Mouse (Mus musculus): ENCODE measurements at regions not wholly inside any gene's neighbourhood (a gene's known extent, or its start where the extent isn't known, plus 50 kb on each side); places are given as distances from the start of the nearest gene placed in this dataset.

GRCm38 (mm10) chr10:51056950-51057349 lies 162.4 kb downstream of the Sim1 start:
- H3K4me1 ChIP-seq, result no peaks in the 10 kb centered on the region; the same call in 1 of the 2 replicates
- 57% methylated on average over 1 of the region's 1 CpGs for WGBS
- no peaks in the 10 kb centered on the region for H3K36me3 ChIP-seq (replicated peaks)
- ATAC-seq (ENCODE audit: low FRiP score), result peak; percentile 33; the same call in 1 of the 2 replicates
- no peak overlapping the region for H3K4me2 ChIP-seq
- H3K27ac ChIP-seq, result no peak overlapping the region
- H3K27me3 ChIP-seq, result no peaks in the 10 kb centered on the region
- H3K4me3 ChIP-seq (replicated peaks), result no peak overlapping the region
- H3K9me3 ChIP-seq, result no peaks in the 10 kb centered on the region
- no peak overlapping the region for H3K9ac ChIP-seq

GRCm38 (mm10) chr10:51058333-51058732 lies 163.8 kb downstream of the Sim1 start:
- Histone ChIP-seq H3K27ac (no peak overlapping the region), H3K9ac (no peak overlapping the region), H3K36me3 (replicated peaks) (no peaks in the 10 kb centered on the region), H3K4me2 (no peak overlapping the region), H3K27me3 (no peaks in the 10 kb centered on the region), H3K4me3 (replicated peaks) (no peak overlapping the region), H3K4me1 (no peaks in the 10 kb centered on the region; the same call in 1 of the 2 replicates), H3K9me3 (no peaks in the 10 kb centered on the region)
- no peak for ATAC-seq (ENCODE audit: low FRiP score)
- WGBS, result 87% methylated on average over 5 of the region's 5 CpGs

GRCm38 (mm10) chr10:51101590-51101989 lies 207.0 kb downstream of the Sim1 start:
- no peak overlapping the region for H3K4me3 ChIP-seq (replicated peaks)
- no peaks in the 10 kb centered on the region for H3K9me3 ChIP-seq
- H3K27me3 ChIP-seq, result no peaks in the 10 kb centered on the region
- ATAC-seq (ENCODE audit: low FRiP score), result no peak
- H3K4me2 ChIP-seq, result no peak overlapping the region
- H3K27ac ChIP-seq, result no peak overlapping the region
- H3K9ac ChIP-seq, result no peak overlapping the region
- 100% methylated on average over 1 of the region's 1 CpGs for WGBS
- H3K36me3 ChIP-seq (replicated peaks), result no peaks in the 10 kb centered on the region
- H3K4me1 ChIP-seq, result no peaks in the 10 kb centered on the region

- ATAC-seq (ENCODE audit: low FRiP score), result no peak
- no peak overlapping the region for H3K4me2 ChIP-seq
- H3K9me3 ChIP-seq, result no peaks in the 10 kb centered on the region
- H3K27me3 ChIP-seq, result peaks cover 10% of the 10 kb centered on the region; the same call in 1 of the 2 replicates
- peaks cover 27% of the 10 kb centered on the region for H3K4me1 ChIP-seq
- H3K9ac ChIP-seq, result no peak overlapping the region
- no peak overlapping the region for H3K27ac ChIP-seq
- H3K4me3 ChIP-seq (replicated peaks), result no peak overlapping the region
- no peaks in the 10 kb centered on the region for H3K36me3 ChIP-seq (replicated peaks)
Observed at GRCm38 (mm10) chr10:51151833-51152232, 257.3 kb downstream of the Sim1 start.

GRCm38 (mm10) chr10:51153484-51153985 lies 259.0 kb downstream of the Sim1 start:
- Histone ChIP-seq H3K9ac (no peak overlapping the region), H3K4me2 (peak overlapping the region; percentile 34), H3K27ac (peak overlapping the region; percentile 80), H3K27me3 (peaks cover 10% of the 10 kb centered on the region; the same call in 1 of the 2 replicates), H3K4me1 (peaks cover 27% of the 10 kb centered on the region), H3K4me3 (replicated peaks) (no peak overlapping the region; the same call in 1 of the 2 replicates), H3K36me3 (replicated peaks) (no peaks in the 10 kb centered on the region), H3K9me3 (no peaks in the 10 kb centered on the region)
- peak; percentile 97 for ATAC-seq (ENCODE audit: low FRiP score)
- WGBS, result 3% methylated on average over 13 of the region's 13 CpGs

GRCm38 (mm10) chr10:51154016-51154415 lies 259.5 kb downstream of the Sim1 start:
- no peaks in the 10 kb centered on the region for H3K9me3 ChIP-seq
- H3K9ac ChIP-seq, result no peak overlapping the region
- ATAC-seq (ENCODE audit: low FRiP score), result no peak; the same call in 1 of the 2 replicates
- H3K27me3 ChIP-seq, result peaks cover 10% of the 10 kb centered on the region; the same call in 1 of the 2 replicates
- WGBS, result 7% methylated on average over 2 of the region's 2 CpGs
- peaks cover 27% of the 10 kb centered on the region for H3K4me1 ChIP-seq
- H3K36me3 ChIP-seq (replicated peaks), result no peaks in the 10 kb centered on the region
- H3K27ac ChIP-seq, result peak overlapping the region; percentile 80
- no peak overlapping the region for H3K4me3 ChIP-seq (replicated peaks)
- peak overlapping the region; percentile 34 for H3K4me2 ChIP-seq

GRCm38 (mm10) chr10:51154743-51155142 lies 260.2 kb downstream of the Sim1 start:
- Histone ChIP-seq H3K4me3 (replicated peaks) (no peak overlapping the region), H3K9me3 (no peaks in the 10 kb centered on the region), H3K27me3 (peaks cover 10% of the 10 kb centered on the region; the same call in 1 of the 2 replicates), H3K36me3 (replicated peaks) (no peaks in the 10 kb centered on the region), H3K27ac (no peak overlapping the region), H3K9ac (no peak overlapping the region), H3K4me1 (peaks cover 27% of the 10 kb centered on the region), H3K4me2 (no peak overlapping the region)
- no peak for ATAC-seq (ENCODE audit: low FRiP score)
- 65% methylated on average over 2 of the region's 2 CpGs for WGBS

GRCm38 (mm10) chr10:51173619-51174018 lies 279.1 kb downstream of the Sim1 start:
- 84% methylated on average over 3 of the region's 3 CpGs for WGBS
- ATAC-seq (ENCODE audit: low FRiP score), result no peak
- Histone ChIP-seq H3K36me3 (replicated peaks) (no peaks in the 10 kb centered on the region), H3K4me3 (replicated peaks) (no peak overlapping the region), H3K4me2 (no peak overlapping the region), H3K27ac (no peak overlapping the region), H3K9ac (no peak overlapping the region), H3K4me1 (no peaks in the 10 kb centered on the region), H3K27me3 (no peaks in the 10 kb centered on the region), H3K9me3 (0 out of 2 replicates have a peak, but pooled peaks cover 2% of the 10 kb centered on the region)

GRCm38 (mm10) chr10:51175993-51176577 lies 281.5 kb downstream of the Sim1 start:
- no peak overlapping the region for H3K4me2 ChIP-seq
- H3K9me3 ChIP-seq, result no peaks in the 10 kb centered on the region
- no peak for ATAC-seq (ENCODE audit: low FRiP score)
- no peaks in the 10 kb centered on the region for H3K4me1 ChIP-seq
- no peaks in the 10 kb centered on the region for H3K36me3 ChIP-seq (replicated peaks)
- no peaks in the 10 kb centered on the region for H3K27me3 ChIP-seq
- H3K27ac ChIP-seq, result no peak overlapping the region
- no peak overlapping the region for H3K9ac ChIP-seq
- WGBS, result 94% methylated on average over 3 of the region's 3 CpGs
- no peak overlapping the region for H3K4me3 ChIP-seq (replicated peaks)

GRCm38 (mm10) chr10:51176692-51177091 lies 282.1 kb downstream of the Sim1 start:
- Histone ChIP-seq H3K9ac (no peak overlapping the region), H3K4me1 (no peaks in the 10 kb centered on the region), H3K4me2 (no peak overlapping the region), H3K27ac (no peak overlapping the region), H3K9me3 (no peaks in the 10 kb centered on the region), H3K4me3 (replicated peaks) (no peak overlapping the region), H3K36me3 (replicated peaks) (no peaks in the 10 kb centered on the region), H3K27me3 (no peaks in the 10 kb centered on the region)
- WGBS, result 40% methylated on average over 3 of the region's 3 CpGs
- no peak for ATAC-seq (ENCODE audit: low FRiP score)

- WGBS, result 94% methylated on average over 2 of the region's 2 CpGs
- Histone ChIP-seq H3K4me3 (replicated peaks) (no peak overlapping the region), H3K4me2 (no peak overlapping the region), H3K9me3 (no peaks in the 10 kb centered on the region), H3K36me3 (replicated peaks) (no peaks in the 10 kb centered on the region), H3K9ac (no peak overlapping the region), H3K4me1 (no peaks in the 10 kb centered on the region), H3K27ac (no peak overlapping the region), H3K27me3 (no peaks in the 10 kb centered on the region)
- no peak for ATAC-seq (ENCODE audit: low FRiP score)
Observed at GRCm38 (mm10) chr10:51181752-51182151, 287.2 kb downstream of the Sim1 start.

GRCm38 (mm10) chr10:51191407-51192059 lies 288.9 kb upstream of the Gm49339 start:
- Histone ChIP-seq H3K9me3 (no peaks in the 10 kb centered on the region), H3K4me2 (no peak overlapping the region), H3K27ac (peak overlapping the region; percentile 46; the same call in 1 of the 2 replicates), H3K4me1 (no peaks in the 10 kb centered on the region; the same call in 1 of the 2 replicates), H3K4me3 (replicated peaks) (no peak overlapping the region), H3K27me3 (no peaks in the 10 kb centered on the region), H3K9ac (no peak overlapping the region), H3K36me3 (replicated peaks) (no peaks in the 10 kb centered on the region)
- WGBS, result 46% methylated on average over 5 of the region's 5 CpGs
- peak; percentile 88 for ATAC-seq (ENCODE audit: low FRiP score)

- ATAC-seq (ENCODE audit: low FRiP score), result no peak
- WGBS, result 82% methylated on average over 4 of the region's 4 CpGs
- H3K4me1 ChIP-seq, result no peaks in the 10 kb centered on the region
- no peaks in the 10 kb centered on the region for H3K9me3 ChIP-seq
- H3K27ac ChIP-seq, result no peak overlapping the region
- no peak overlapping the region for H3K9ac ChIP-seq
- no peaks in the 10 kb centered on the region for H3K36me3 ChIP-seq (replicated peaks)
- no peaks in the 10 kb centered on the region for H3K27me3 ChIP-seq
- H3K4me2 ChIP-seq, result no peak overlapping the region
- H3K4me3 ChIP-seq (replicated peaks), result no peak overlapping the region
Observed at GRCm38 (mm10) chr10:51219481-51219880, 260.9 kb upstream of the Gm49339 start.
